Mouse (Mus musculus): ENCODE measurements around the gene Ugt1a10.

DNA sequence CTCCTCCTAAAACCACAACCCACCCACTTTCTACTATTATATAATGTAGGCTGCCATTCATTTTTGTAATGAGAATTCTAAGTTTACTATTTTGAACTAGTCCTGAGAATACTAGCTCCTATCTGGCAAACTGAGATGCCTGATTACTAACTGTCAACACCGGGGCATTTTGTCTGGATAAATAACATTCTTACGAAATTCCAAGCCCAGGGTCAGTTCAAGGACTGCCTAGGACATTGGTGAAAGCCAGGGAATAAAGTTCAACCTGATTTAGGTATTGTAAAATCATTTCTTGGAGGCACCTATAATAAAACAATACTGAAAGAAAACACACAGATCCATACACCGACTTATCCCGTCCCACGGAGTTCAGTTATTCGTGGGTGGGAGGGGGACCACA, 39.8 kb upstream of the Ugt1a10 start:
- no peak for TF ChIP-seq CTCF (IDR thresholded peaks at IDR 0.05; ENCODE audit: low read depth)
- TF ChIP-seq EP300 (IDR thresholded peaks at IDR 0.05; ENCODE audit: low read depth) = no peak
